Mouse (Mus musculus): ENCODE results near the gene Lrcol1. TPM values are rescaled to one million over a fixed set of nuclear protein-coding genes. Genes with fewer than 3 reads are reported as not detected.

Gene Lrcol1
- total and polyA plus RNA-seq, 3 experiments: not detected

- Histone ChIP-seq H3K79me2 (ENCODE audit: control insufficient read depth, insufficient read depth, low read length, poor library complexity) (no peaks in the 10 kb centered on the region), H3K9ac (ENCODE audit: control insufficient read depth, low read depth, low read length, poor library complexity, severe bottlenecking) (no peak overlapping the region), H3K9me3 (replicated peaks; ENCODE audit: insufficient read depth, low read length) (no peaks in the 10 kb centered on the region), H3K27ac (ENCODE audit: control insufficient read depth, low read depth, low read length) (no peak overlapping the region), H3K27me3 (ENCODE audit: control insufficient read depth in 1 of 2, insufficient read depth in 2 of 2, low read length in 2 of 2) (no peaks in the 10 kb centered on the region), H3K4me1 (ENCODE audit: control insufficient read depth in 1 of 2, insufficient read depth in 2 of 2, low read length in 2 of 2) (no peaks in the 10 kb centered on the region), H3K4me3 (ENCODE audit: control insufficient read depth in 1 of 2, insufficient read depth in 1 of 2, low read depth in 2 of 2, low read length in 2 of 2) (no peak overlapping the region), H3K36me3 (ENCODE audit: control insufficient read depth in 1 of 2, insufficient read depth in 2 of 2, low read length in 2 of 2) (no peaks in the 10 kb centered on the region)
- no peak for DNase-seq (ENCODE audit: low read depth, low spot score)
- no peak for TF ChIP-seq SMC3 (IDR thresholded peaks at IDR 0.05; ENCODE audit: low read depth, low read length)
- TF ChIP-seq MYB (IDR thresholded peaks at IDR 0.05; ENCODE audit: low read depth, low read length): no peak
These were observed 48.2 kb downstream of the Lrcol1 start for GRCm38 (mm10) chr5:110392727-110393126.

- Histone ChIP-seq H3K36me3 (ENCODE audit: control insufficient read depth in 1 of 2, insufficient read depth in 2 of 2, low read length in 2 of 2) (no peaks in the 10 kb centered on the region), H3K9me3 (replicated peaks; ENCODE audit: insufficient read depth, low read length) (no peaks in the 10 kb centered on the region), H3K4me3 (ENCODE audit: control insufficient read depth in 1 of 2, insufficient read depth in 1 of 2, low read depth in 2 of 2, low read length in 2 of 2) (no peak overlapping the region), H3K79me2 (ENCODE audit: control insufficient read depth, insufficient read depth, low read length, poor library complexity) (no peaks in the 10 kb centered on the region), H3K4me1 (ENCODE audit: control insufficient read depth in 1 of 2, insufficient read depth in 2 of 2, low read length in 2 of 2) (no peaks in the 10 kb centered on the region), H3K9ac (ENCODE audit: control insufficient read depth, low read depth, low read length, poor library complexity, severe bottlenecking) (no peak overlapping the region), H3K27me3 (ENCODE audit: control insufficient read depth in 1 of 2, insufficient read depth in 2 of 2, low read length in 2 of 2) (no peaks in the 10 kb centered on the region), H3K27ac (ENCODE audit: control insufficient read depth, low read depth, low read length) (no peak overlapping the region)
- DNase-seq (ENCODE audit: low read depth, low spot score): no peak
- TF ChIP-seq HCFC1 (IDR thresholded peaks at IDR 0.05; ENCODE audit: low read depth, low read length) (no peak), NRF1 (IDR thresholded peaks at IDR 0.05; ENCODE audit: insufficient read depth, low read depth, low read length, poor library complexity, severe bottlenecking) (no peak), E2F4 (IDR thresholded peaks at IDR 0.05; ENCODE audit: borderline replicate concordance, low read depth, low read length) (no peak), CHD1 (IDR thresholded peaks at IDR 0.05; ENCODE audit: low read depth, low read length) (no peak)
These were observed 50.6 kb downstream of the Lrcol1 start for GRCm38 (mm10) chr5:110395006-110395661.

GRCm38 (mm10) chr5:110401101-110401500, 56.6 kb downstream of the Lrcol1 start:
- no peaks in the 10 kb centered on the region for H3K79me2 ChIP-seq (ENCODE audit: control insufficient read depth, insufficient read depth, low read length, poor library complexity)
- H3K27me3 ChIP-seq (ENCODE audit: control insufficient read depth in 1 of 2, insufficient read depth in 2 of 2, low read length in 2 of 2): no peaks in the 10 kb centered on the region
- H3K9ac ChIP-seq (ENCODE audit: control insufficient read depth, low read depth, low read length, poor library complexity, severe bottlenecking): no peak overlapping the region
- no peaks in the 10 kb centered on the region for H3K36me3 ChIP-seq (ENCODE audit: control insufficient read depth in 1 of 2, insufficient read depth in 2 of 2, low read length in 2 of 2)
- no peak overlapping the region for H3K4me3 ChIP-seq (ENCODE audit: control insufficient read depth in 1 of 2, insufficient read depth in 1 of 2, low read depth in 2 of 2, low read length in 2 of 2)
- DNase-seq (ENCODE audit: low read depth, low spot score): no peak
- H3K9me3 ChIP-seq (replicated peaks; ENCODE audit: insufficient read depth, low read length): no peaks in the 10 kb centered on the region
- no peak for TF ChIP-seq POLR2AphosphoS5 (IDR thresholded peaks at IDR 0.05; ENCODE audit: borderline replicate concordance, low read depth, low read length)
- no peak for TF ChIP-seq E2F4 (IDR thresholded peaks at IDR 0.05; ENCODE audit: borderline replicate concordance, low read depth, low read length)
- no peak for TF ChIP-seq GABPA (IDR thresholded peaks at IDR 0.05; ENCODE audit: low read depth, low read length)
- no peak for TF ChIP-seq ZC3H11A (IDR thresholded peaks at IDR 0.05; ENCODE audit: low read depth, low read length)
- no peak for TF ChIP-seq EP300 (IDR thresholded peaks at IDR 0.05; ENCODE audit: low read depth in 1 of 2, low read length in 2 of 2)
- no peak for TF ChIP-seq ETS1 (IDR thresholded peaks at IDR 0.05; ENCODE audit: low read depth, low read length)
- no peak for TF ChIP-seq NELFE (IDR thresholded peaks at IDR 0.05; ENCODE audit: low read depth, low read length)
- TF ChIP-seq MXI1 (IDR thresholded peaks at IDR 0.05; ENCODE audit: low read depth, low read length): no peak
- no peak for TF ChIP-seq MYC (IDR thresholded peaks at IDR 0.05; ENCODE audit: low read depth, low read length)
- no peak for TF ChIP-seq UBTF (IDR thresholded peaks at IDR 0.05; ENCODE audit: borderline replicate concordance, insufficient read depth, low read depth, low read length)
- no peak for TF ChIP-seq CHD2 (IDR thresholded peaks at IDR 0.05; ENCODE audit: low read length)
- no peak for TF ChIP-seq MYB (IDR thresholded peaks at IDR 0.05; ENCODE audit: low read depth, low read length)
- TF ChIP-seq MAZ (IDR thresholded peaks at IDR 0.05; ENCODE audit: low read depth, low read length): no peak
- TF ChIP-seq CHD1 (IDR thresholded peaks at IDR 0.05; ENCODE audit: low read depth, low read length): no peak
- no peak for TF ChIP-seq KAT2A (conservative IDR thresholded peaks at IDR 0.05; ENCODE audit: low read depth, low read length)
- TF ChIP-seq MAX (IDR thresholded peaks at IDR 0.05; ENCODE audit: low read length): no peak
- no peak for TF ChIP-seq GATA1 (IDR thresholded peaks at IDR 0.05; ENCODE audit: low read depth, low read length)
- TF ChIP-seq USF1 (IDR thresholded peaks at IDR 0.05; ENCODE audit: low read depth, low read length): no peak
- no peak for TF ChIP-seq NRF1 (IDR thresholded peaks at IDR 0.05; ENCODE audit: insufficient read depth, low read depth, low read length, poor library complexity, severe bottlenecking)
- no peaks in the 10 kb centered on the region for H3K4me1 ChIP-seq (ENCODE audit: control insufficient read depth in 1 of 2, insufficient read depth in 2 of 2, low read length in 2 of 2)
- H3K27ac ChIP-seq (ENCODE audit: control insufficient read depth, low read depth, low read length): no peak overlapping the region
